Mouse (Mus musculus): ENCODE data around the gene Frmd4b. TPM values are rescaled to one million over a fixed set of nuclear protein-coding genes. Genes with fewer than 3 reads are reported as not detected.

The Frmd4b gene
- polyA plus RNA-seq, 1 experiment from 2014 or later, result 13.7 TPM

DNA sequence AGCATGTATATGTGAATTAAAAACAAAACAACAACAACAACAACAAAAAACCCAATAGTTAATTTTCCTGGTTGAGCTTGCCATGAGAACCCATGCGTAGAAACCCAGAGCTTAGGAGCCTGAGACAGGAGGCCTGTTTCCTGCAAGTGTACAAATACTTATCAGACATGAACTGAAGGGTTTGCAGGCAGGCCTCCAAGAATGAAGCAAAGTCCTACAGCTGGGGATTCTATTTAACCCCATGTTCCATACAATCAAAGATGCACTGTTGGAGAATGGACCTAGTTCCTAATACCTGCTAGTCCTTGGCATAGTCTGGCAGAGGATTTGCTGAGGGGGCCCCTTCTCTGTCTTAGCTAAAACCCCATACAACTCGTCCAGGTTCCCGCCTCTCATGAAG, 276.2 kb downstream of the Frmd4b start:
- WGBS, result 92% methylated on average over 3 of the region's 3 CpGs
- Histone ChIP-seq H3K4me3 (ENCODE audit: low read length) (no peak overlapping the region), H3K27ac (ENCODE audit: low read depth, low read length) (no peak overlapping the region), H3K4me1 (ENCODE audit: control insufficient read depth, insufficient read depth, low read length) (0 out of 2 replicates have a peak, but pooled peaks cover 9% of the 10 kb centered on the region), H3K36me3 (ENCODE audit: control insufficient read depth, insufficient read depth, low read length) (no peaks in the 10 kb centered on the region), H3K27me3 (ENCODE audit: control insufficient read depth, insufficient read depth, low read length) (no peaks in the 10 kb centered on the region), H3K4me2 (replicated peaks; ENCODE audit: low read depth, low read length) (no peak overlapping the region), H3K9me3 (ENCODE audit: control insufficient read depth, low read length) (no peaks in the 10 kb centered on the region), H3K9ac (ENCODE audit: low read depth, low read length) (no peak overlapping the region)
- no peak for ATAC-seq (ENCODE audit: low FRiP score, low TSS enrichment)

DNA sequence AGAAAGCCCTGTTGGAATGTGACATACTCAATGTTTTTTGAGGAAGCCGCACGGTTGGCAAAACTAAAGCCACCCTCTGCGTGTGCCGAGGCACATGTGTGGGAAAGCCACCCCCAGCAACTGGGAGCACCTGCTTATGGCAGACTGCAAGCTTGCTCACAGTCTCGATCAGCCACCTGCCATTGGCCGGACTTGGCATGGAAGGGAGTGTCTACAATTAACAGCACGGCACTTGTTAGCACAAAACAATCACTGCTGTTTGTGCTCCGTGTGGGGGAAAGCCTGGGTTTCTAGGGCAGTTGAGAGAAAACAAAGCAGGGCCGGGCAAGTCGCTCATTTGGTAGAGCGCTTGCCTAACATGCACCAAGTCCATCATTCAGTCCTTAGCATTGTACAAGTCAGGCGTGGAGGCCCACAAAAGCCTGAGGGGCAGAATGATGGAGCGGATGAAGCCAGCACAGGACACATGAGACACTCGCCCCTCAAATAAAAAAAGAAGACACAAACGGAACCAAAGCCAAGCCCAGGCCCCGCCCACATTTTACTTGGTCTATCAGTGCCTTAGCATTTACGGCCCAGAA, 277.0 kb downstream of the Frmd4b start:
- Histone ChIP-seq H3K4me1 (ENCODE audit: control insufficient read depth, insufficient read depth, low read length) (0 out of 2 replicates have a peak, but pooled peaks cover 9% of the 10 kb centered on the region), H3K9me3 (ENCODE audit: control insufficient read depth, low read length) (no peaks in the 10 kb centered on the region), H3K4me2 (replicated peaks; ENCODE audit: low read depth, low read length) (no peak overlapping the region), H3K4me3 (ENCODE audit: low read length) (no peak overlapping the region), H3K27me3 (ENCODE audit: control insufficient read depth, insufficient read depth, low read length) (no peaks in the 10 kb centered on the region), H3K9ac (ENCODE audit: low read depth, low read length) (no peak overlapping the region), H3K36me3 (ENCODE audit: control insufficient read depth, insufficient read depth, low read length) (no peaks in the 10 kb centered on the region), H3K27ac (ENCODE audit: low read depth, low read length) (no peak overlapping the region)
- no peak for ATAC-seq (ENCODE audit: low FRiP score, low TSS enrichment)
- 76% methylated on average over 17 of the region's 17 CpGs for WGBS

DNA sequence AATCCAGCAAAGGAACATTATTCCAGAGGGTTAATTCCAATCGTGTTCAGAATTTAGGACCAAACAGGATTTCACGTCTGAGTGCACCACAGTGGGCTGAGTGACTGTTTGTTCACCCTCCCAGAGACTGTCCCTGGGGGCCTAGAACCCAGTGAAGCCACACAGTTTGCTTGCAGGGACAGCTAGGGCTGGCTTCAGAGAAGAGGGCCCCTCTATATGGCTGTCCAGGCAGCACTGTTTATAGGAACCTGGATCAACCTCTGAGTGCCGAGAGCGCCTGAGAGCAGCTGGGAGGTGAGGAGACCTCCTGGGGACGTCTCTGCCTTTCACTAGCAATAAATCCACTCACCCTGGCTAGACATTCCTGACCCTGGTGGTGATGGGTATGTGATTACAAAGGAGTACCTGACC, 278.1 kb downstream of the Frmd4b start:
- Histone ChIP-seq H3K27me3 (ENCODE audit: control insufficient read depth, insufficient read depth, low read length) (no peaks in the 10 kb centered on the region), H3K9me3 (ENCODE audit: control insufficient read depth, low read length) (no peaks in the 10 kb centered on the region), H3K9ac (ENCODE audit: low read depth, low read length) (no peak overlapping the region), H3K4me3 (ENCODE audit: low read length) (no peak overlapping the region), H3K4me2 (replicated peaks; ENCODE audit: low read depth, low read length) (no peak overlapping the region), H3K4me1 (ENCODE audit: control insufficient read depth, insufficient read depth, low read length) (0 out of 2 replicates have a peak, but pooled peaks cover 9% of the 10 kb centered on the region), H3K36me3 (ENCODE audit: control insufficient read depth, insufficient read depth, low read length) (no peaks in the 10 kb centered on the region), H3K27ac (ENCODE audit: low read depth, low read length) (no peak overlapping the region; the same call in 1 of the 2 replicates)
- peak; percentile 88 for ATAC-seq (ENCODE audit: low FRiP score, low TSS enrichment)
- WGBS, result 18% methylated on average over 5 of the region's 5 CpGs

DNA sequence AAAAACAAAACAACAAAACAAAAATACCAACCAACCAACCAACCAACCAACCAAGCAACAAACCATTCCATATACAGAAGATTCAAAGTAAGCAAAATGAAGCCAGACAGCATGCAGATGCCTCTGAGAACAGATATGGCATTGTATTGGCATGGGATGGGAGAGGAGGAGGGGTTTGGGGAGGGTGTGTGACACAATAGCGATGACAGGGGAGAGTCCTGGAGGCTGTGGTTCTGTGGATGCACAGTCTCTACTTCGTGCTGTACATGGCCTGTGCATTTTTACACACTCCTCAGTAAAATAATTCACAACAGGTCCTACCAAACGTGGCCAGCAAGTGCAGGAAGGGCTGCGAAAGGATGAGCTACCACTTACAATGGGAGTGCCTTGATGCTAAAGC, 278.5 kb downstream of the Frmd4b start:
- Histone ChIP-seq H3K4me2 (replicated peaks; ENCODE audit: low read depth, low read length) (no peak overlapping the region), H3K9me3 (ENCODE audit: control insufficient read depth, low read length) (no peaks in the 10 kb centered on the region), H3K27me3 (ENCODE audit: control insufficient read depth, insufficient read depth, low read length) (no peaks in the 10 kb centered on the region), H3K4me1 (ENCODE audit: control insufficient read depth, insufficient read depth, low read length) (0 out of 2 replicates have a peak, but pooled peaks cover 9% of the 10 kb centered on the region), H3K27ac (ENCODE audit: low read depth, low read length) (no peak overlapping the region; the same call in 1 of the 2 replicates), H3K9ac (ENCODE audit: low read depth, low read length) (no peak overlapping the region), H3K4me3 (ENCODE audit: low read length) (no peak overlapping the region), H3K36me3 (ENCODE audit: control insufficient read depth, insufficient read depth, low read length) (no peaks in the 10 kb centered on the region)
- peak; percentile 20; the same call in 1 of the 2 replicates for ATAC-seq (ENCODE audit: low FRiP score, low TSS enrichment)
- whole genome bisulfite sequencing, result 55% methylated on average over 4 of the region's 4 CpGs

DNA sequence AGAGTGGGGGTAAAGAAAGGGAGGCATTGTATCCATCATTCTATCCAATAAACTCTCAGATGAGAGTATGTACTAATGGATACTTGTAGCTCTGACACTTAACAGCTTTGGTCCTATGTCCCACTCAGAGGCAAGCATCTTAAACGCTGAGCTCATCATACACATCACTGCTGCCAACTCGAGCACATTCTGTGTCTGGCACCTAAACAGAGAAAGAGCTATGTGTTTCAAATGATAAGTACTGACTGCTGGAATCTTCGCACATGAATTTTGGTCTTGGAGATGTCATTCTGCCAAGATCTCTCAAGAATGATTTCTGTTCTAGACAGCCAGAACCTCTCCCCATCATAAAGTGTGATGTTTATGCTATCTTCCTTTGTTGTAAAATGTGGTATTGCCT, 284.0 kb downstream of the Frmd4b start:
- no peak for ATAC-seq (ENCODE audit: low FRiP score, low TSS enrichment)
- Histone ChIP-seq H3K4me1 (ENCODE audit: control insufficient read depth, insufficient read depth, low read length) (no peaks in the 10 kb centered on the region), H3K4me3 (ENCODE audit: low read length) (no peak overlapping the region), H3K27me3 (ENCODE audit: control insufficient read depth, insufficient read depth, low read length) (no peaks in the 10 kb centered on the region), H3K9me3 (ENCODE audit: control insufficient read depth, low read length) (no peaks in the 10 kb centered on the region), H3K27ac (ENCODE audit: low read depth, low read length) (no peak overlapping the region), H3K9ac (ENCODE audit: low read depth, low read length) (no peak overlapping the region), H3K4me2 (replicated peaks; ENCODE audit: low read depth, low read length) (no peak overlapping the region), H3K36me3 (ENCODE audit: control insufficient read depth, insufficient read depth, low read length) (no peaks in the 10 kb centered on the region)
- 79% methylated on average over 3 of the region's 3 CpGs for WGBS

DNA sequence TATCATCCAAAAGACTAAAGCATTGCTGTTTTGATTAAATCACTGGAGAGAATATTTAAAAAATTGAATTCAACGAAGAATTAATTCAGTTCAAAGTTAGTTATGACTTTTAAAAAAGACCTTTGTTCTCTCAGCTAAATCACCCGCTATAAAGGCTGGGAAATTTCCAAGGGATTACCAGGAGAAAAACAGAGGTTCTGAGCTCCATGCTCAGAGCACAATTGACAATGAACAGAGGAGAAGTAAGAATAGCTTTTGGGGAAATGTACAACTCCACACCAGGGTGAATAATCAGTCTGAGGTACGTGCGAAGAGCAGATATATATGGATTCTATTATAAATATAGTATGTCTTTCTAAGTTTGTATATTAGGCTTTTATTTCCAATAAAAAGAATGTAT, 293.4 kb downstream of the Frmd4b start:
- no peak overlapping the region for H3K4me3 ChIP-seq (ENCODE audit: low read length)
- whole genome bisulfite sequencing, result 92% methylated on average over 4 of the region's 4 CpGs
- no peaks in the 10 kb centered on the region for H3K27me3 ChIP-seq (ENCODE audit: control insufficient read depth, insufficient read depth, low read length)
- no peaks in the 10 kb centered on the region for H3K9me3 ChIP-seq (ENCODE audit: control insufficient read depth, low read length)
- H3K9ac ChIP-seq (ENCODE audit: low read depth, low read length), result no peak overlapping the region
- no peak for ATAC-seq (ENCODE audit: low FRiP score, low TSS enrichment)
- no peaks in the 10 kb centered on the region for H3K4me1 ChIP-seq (ENCODE audit: control insufficient read depth, insufficient read depth, low read length)
- no peak overlapping the region for H3K4me2 ChIP-seq (replicated peaks; ENCODE audit: low read depth, low read length)
- H3K36me3 ChIP-seq (ENCODE audit: control insufficient read depth, insufficient read depth, low read length), result no peaks in the 10 kb centered on the region
- H3K27ac ChIP-seq (ENCODE audit: low read depth, low read length), result no peak overlapping the region

DNA sequence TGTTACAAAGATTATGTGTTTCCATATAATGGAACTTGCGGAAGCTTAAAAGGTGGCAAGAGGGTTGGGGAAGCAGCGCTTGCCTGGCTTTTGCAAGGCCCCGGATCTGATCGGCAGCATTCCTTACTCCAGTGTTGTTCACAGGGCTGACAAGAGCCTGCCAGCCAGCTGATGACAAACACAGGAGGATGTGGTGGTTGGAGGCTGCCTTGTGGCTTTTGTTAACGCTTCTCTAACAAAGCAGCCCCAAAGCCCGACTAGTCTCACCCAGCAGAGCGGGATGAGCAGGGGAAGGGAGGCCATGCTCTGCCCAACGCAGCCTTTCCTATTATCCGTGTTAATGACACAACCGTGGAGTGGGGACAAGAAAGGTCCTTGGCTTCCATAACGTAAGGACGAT, 295.2 kb downstream of the Frmd4b start:
- Histone ChIP-seq H3K36me3 (ENCODE audit: control insufficient read depth, insufficient read depth, low read length) (no peaks in the 10 kb centered on the region), H3K4me1 (ENCODE audit: control insufficient read depth, insufficient read depth, low read length) (no peaks in the 10 kb centered on the region), H3K4me3 (ENCODE audit: low read length) (no peak overlapping the region), H3K4me2 (replicated peaks; ENCODE audit: low read depth, low read length) (no peak overlapping the region), H3K9me3 (ENCODE audit: control insufficient read depth, low read length) (no peaks in the 10 kb centered on the region), H3K27ac (ENCODE audit: low read depth, low read length) (no peak overlapping the region), H3K9ac (ENCODE audit: low read depth, low read length) (no peak overlapping the region), H3K27me3 (ENCODE audit: control insufficient read depth, insufficient read depth, low read length) (no peaks in the 10 kb centered on the region)
- 85% methylated on average over 12 of the region's 12 CpGs for WGBS
- no peak for ATAC-seq (ENCODE audit: low FRiP score, low TSS enrichment)

DNA sequence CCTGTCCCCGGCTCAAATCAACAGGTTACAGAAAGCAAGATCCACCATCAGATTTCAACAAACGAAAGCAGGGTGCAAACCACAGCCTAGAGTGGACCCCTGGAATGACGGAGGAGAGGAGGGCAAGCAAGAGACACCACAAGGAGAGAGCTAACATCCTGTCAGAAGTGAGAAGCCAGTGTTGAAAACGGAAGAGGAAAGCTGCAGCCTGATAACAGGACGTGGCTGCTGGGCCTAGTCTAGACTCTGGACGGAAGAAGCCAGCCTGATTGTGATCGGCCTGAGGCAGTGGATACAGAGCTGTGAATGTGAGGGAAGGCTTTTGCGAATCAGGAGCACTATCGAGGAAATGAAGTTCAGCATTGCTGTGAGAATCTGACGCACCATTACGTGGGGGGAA, 296.2 kb downstream of the Frmd4b start:
- Histone ChIP-seq H3K4me3 (ENCODE audit: low read length) (no peak overlapping the region), H3K9me3 (ENCODE audit: control insufficient read depth, low read length) (no peaks in the 10 kb centered on the region), H3K4me2 (replicated peaks; ENCODE audit: low read depth, low read length) (no peak overlapping the region), H3K27me3 (ENCODE audit: control insufficient read depth, insufficient read depth, low read length) (no peaks in the 10 kb centered on the region), H3K4me1 (ENCODE audit: control insufficient read depth, insufficient read depth, low read length) (no peaks in the 10 kb centered on the region), H3K27ac (ENCODE audit: low read depth, low read length) (no peak overlapping the region), H3K9ac (ENCODE audit: low read depth, low read length) (no peak overlapping the region), H3K36me3 (ENCODE audit: control insufficient read depth, insufficient read depth, low read length) (no peaks in the 10 kb centered on the region)
- WGBS, result 67% methylated on average over 11 of the region's 11 CpGs
- no peak for ATAC-seq (ENCODE audit: low FRiP score, low TSS enrichment)

DNA sequence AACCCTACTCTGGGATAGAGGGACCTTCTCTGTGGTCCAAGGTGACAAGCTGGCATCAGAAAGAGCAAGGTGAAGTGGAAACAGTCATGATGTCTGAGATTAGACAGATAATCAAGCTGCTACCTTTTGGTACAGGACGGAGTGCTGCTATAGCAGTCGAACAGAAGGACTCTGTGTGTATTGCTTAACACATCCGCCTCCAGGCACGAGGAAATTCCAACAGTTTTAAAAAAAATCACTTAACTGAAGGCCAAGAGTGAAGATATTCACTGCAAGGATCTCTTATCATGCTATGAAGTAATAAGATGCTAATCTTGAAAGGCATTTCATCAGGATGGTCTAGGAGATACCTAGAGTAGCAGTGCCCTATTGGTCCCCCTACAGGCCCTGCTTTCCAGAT, 298.3 kb downstream of the Frmd4b start:
- WGBS, result 84% methylated on average over 4 of the region's 4 CpGs
- H3K27me3 ChIP-seq (ENCODE audit: control insufficient read depth, insufficient read depth, low read length), result no peaks in the 10 kb centered on the region

More for the DNA sequence above, 298.3 kb downstream of the Frmd4b start:
- Histone ChIP-seq H3K9me3 (ENCODE audit: control insufficient read depth, low read length) (no peaks in the 10 kb centered on the region), H3K4me2 (replicated peaks; ENCODE audit: low read depth, low read length) (no peak overlapping the region), H3K9ac (ENCODE audit: low read depth, low read length) (no peak overlapping the region), H3K36me3 (ENCODE audit: control insufficient read depth, insufficient read depth, low read length) (no peaks in the 10 kb centered on the region), H3K27ac (ENCODE audit: low read depth, low read length) (no peak overlapping the region), H3K4me1 (ENCODE audit: control insufficient read depth, insufficient read depth, low read length) (no peaks in the 10 kb centered on the region), H3K4me3 (ENCODE audit: low read length) (no peak overlapping the region)
- no peak for ATAC-seq (ENCODE audit: low FRiP score, low TSS enrichment)

Data from kidney, embryonic 14.5 days (tissue).